Mouse (Mus musculus) cerebellum, postnatal 36 days (tissue): ENCODE measurements around the gene Itih3.
A peak's percentile ranks its signal among the peaks of the same experiment; 100 is the strongest.

Source experiments
- DNase-seq, 2 experiments: peaks; one replicate each; pipeline ENCODE4 v3.0.0; 2021 to 2022; ENCODE audit warnings: mixed read lengths in 2 of 2

Gene Itih3

DNA sequence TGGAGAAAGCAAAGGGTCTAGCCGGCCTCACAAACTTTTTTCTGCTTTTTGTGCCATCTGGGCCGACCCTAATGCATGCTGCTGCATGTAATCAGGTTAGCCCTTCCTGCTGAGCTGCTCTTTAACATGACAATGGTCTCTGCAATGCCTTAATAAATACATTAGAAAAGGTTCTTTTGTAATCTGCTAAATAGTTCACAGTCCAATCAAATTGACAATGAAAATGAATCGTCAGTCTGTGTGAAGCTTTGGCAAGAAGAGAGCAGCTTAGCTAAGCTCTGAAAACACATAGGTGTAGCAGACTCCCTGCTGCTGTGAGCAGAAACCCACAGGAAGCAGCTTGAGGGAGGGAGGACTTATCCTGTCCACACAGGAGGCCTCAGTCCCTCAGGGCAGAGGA is 23.6 kb downstream of the Itih3 start:
- no peak for DNase-seq

GRCm38 (mm10) chr14:30888271-30888732 is 35.3 kb downstream of the Itih3 start:
- DNase-seq: peak; percentile 32 to 35

GRCm38 (mm10) chr14:30886204-30886603 is 37.4 kb downstream of the Itih3 start, which contains the start of gene Itih4:
Gene Itih4, plus strand, starts transcription at chr14:30886476.
- no peak for DNase-seq

DNA sequence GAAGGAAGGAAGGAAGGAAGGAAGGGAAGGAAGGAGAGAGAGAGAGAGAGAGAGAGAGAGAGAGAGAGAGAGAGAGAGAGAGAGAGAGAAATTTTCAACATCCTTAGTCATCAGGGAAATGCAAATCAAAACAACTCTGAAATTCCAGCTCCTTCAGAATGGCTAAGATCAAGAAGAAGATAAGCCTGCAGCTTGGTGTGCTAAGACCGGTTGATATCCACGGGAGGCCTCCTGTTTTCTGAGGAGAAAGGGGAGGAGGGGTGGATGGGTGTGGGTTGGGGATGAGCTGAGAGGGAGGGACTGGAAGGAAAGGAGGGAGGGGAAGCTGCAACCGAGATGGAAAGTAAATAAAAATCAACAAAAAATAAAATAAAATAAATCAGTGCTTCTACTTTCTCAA is 38.3 kb downstream of the Itih3 start:
- DNase-seq: no peak

- DNase-seq: peak; percentile 31 to 42
These were observed 41.8 kb downstream of the Itih3 start for GRCm38 (mm10) chr14:30881718-30882108.

- DNase-seq: peak; percentile 74 to 76
These were observed 42.5 kb downstream of the Itih3 start for GRCm38 (mm10) chr14:30880811-30881717.

DNA sequence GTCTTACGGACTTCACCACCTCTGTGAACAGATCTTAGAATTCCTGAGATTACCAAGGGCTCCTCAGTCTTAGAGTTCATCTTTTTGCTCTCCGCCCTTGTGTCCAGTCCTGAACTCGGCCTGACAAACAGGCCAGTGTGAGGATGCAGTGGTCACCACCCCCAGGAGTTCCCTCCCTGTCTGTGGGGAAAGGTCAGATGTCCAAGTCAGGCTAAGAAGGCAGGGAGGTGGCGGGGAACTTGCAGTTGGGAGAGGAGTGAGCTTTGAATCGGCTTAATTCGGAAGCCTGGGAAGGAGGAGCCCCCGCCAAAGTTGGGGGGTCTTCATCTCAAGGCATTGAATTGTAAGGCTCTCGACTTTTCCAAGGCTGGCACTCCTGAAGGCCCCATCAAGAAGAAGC is 43.3 kb downstream of the Itih3 start:
- no peak for DNase-seq

DNA sequence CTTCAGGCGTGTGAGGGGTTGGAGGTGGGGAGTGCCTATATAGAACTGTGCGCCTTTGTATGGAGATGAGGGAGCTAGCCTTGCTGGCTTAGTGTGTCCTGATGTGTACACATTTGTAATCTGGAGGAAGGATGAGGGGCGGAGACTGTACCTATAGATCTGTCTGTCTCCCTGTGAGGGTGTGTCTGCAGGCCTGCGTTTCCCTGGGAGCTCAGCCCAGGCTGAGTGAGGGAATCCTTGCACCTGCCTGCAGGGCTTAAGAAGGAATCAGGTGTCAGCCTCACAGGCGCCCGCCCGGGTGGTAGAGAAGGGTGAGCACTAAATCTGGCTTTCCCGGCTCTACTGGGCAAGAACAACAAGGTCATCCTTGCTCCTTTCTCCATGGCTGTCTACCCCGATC is 43.8 kb downstream of the Itih3 start:
- DNase-seq: no peak

- no peak for DNase-seq
These were observed 44.5 kb downstream of the Itih3 start, which contains the start of gene Mustn1 for GRCm38 (mm10) chr14:30878958-30879571. Gene Mustn1, plus strand, starts transcription at chr14:30879200.

DNA sequence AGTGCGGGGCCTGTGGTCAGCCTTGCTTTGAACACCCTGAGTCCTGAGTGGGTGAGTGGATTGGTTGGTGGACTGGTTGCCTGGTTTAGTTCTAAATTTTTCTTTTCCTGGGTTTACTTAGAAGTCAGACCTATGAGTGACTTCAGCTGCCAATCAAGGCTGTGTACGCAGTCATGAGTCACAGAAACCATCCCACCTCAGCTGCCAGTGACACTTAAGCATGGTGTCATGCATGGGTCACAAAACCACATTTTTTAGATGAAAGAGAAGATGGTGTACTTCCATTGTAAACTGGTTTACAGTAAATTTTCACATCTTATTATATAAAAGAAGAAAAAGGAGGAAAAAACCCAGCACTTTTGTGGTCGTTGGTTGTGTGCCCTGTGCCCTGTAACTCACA is 45.7 kb downstream of the Itih3 start:
- DNase-seq: no peak

GRCm38 (mm10) chr14:30876451-30876850 is 47.1 kb downstream of the Itih3 start:
- DNase-seq: no peak

DNA sequence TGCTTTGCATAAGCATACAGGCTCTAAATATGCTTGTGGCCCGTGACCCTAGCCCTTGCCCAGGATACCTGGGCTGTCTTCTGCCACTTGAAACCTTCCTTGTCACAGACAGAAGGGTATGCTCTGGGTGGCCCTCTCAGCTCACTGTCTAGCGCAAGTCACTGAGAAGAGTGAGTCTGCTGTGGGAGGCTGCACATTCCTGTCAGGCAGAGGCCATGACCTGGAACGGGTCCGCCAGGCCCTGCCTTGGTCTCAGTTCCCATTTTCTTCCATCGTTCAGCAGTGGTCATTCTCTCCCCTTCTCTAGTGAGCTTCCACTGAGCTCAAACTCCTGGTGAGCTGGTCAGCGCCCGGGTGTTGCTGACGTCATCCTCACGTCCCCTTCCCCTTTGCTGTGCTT is 47.6 kb downstream of the Itih3 start:
- DNase-seq: no peak

DNA sequence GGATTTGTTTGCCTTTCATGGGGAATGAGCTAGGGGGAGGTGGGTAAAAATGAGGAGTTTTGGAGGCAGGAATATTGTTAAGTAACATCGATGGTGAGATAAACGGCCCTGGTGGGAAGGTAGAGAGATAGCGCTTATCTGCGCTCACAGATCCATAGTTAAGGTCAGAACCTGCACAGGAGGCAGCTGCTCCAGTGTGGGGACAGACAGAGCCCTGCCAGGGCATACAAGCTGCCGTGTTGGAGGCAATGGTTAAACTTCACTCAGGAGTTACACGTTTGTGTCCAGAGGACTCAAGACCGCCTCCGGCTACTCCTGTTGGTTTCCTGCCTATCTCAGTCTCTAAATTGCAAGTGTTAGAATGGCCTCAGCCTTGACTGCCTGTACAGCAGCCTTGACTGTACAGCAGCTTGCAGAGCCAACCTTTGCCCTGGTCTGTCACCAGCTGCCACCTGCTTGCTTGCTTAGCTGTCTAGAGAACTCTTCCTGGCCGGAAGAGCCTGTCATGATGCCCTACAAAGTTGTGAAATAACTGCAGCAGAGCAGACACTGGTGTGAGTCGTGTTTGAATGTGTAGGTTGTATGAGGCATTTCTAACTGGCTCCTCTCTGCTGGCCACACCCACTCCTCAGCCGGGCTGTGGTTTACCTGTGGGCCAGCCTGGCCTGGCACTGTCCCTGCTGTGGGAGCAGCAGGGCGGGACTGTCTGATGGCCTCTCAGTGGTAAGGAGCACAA is 48.3 kb downstream of the Itih3 start:
- no peak for DNase-seq

GRCm38 (mm10) chr14:30874095-30874700 is 49.4 kb downstream of the Itih3 start:
- DNase-seq: no peak

GRCm38 (mm10) chr14:30870206-30871147 is 53.1 kb downstream of the Itih3 start:
- no peak for DNase-seq

GRCm38 (mm10) chr14:30869391-30869801 is 54.2 kb downstream of the Itih3 start:
- DNase-seq: no peak

DNA sequence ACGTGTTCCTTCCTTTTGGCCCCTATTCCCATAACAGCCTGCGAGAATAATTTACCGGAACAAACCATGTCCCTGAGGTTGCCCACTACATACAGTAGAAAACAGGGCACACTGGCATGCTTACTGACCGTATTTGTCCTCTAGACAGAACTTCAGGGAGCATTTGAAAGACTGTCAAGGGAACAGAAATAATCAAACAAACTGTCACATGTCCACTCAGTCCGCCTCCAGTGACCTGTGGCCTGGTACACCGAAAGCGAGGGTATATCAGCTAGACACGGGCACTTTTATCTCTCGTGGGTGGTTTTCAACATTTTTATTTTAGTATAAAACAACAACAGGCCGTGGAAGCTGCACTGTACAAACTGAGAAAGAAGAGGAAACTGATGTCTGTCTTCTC is 54.7 kb downstream of the Itih3 start:
- DNase-seq: no peak

GRCm38 (mm10) chr14:30867042-30867441 is 56.5 kb downstream of the Itih3 start:
- DNase-seq: peak; percentile 69 to 72

- no peak for DNase-seq
These were observed 58.2 kb downstream of the Itih3 start for GRCm38 (mm10) chr14:30865311-30865710.

DNA sequence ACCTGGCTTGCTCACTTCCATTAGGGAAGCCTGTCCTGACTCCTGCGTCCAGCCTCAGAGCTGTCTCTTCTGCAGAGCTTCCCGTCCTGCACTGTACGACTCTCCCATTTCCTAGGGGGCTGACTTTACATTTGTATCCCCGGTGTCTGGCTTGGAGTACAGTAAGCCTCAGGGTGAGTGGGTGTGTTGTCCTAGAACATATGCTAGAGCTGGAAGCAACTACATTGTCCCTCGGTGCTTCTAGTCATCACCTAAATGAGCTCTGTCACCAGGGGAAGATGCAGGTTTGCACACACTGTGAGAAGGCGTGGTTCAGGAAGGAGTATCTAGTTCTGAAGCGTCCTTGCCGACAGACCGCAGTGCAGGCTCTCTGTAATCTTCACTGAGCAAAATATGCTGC is 61.2 kb downstream of the Itih3 start:
- DNase-seq: no peak

- peak; percentile 30 to 33 for DNase-seq
These were observed 62.0 kb downstream of the Itih3 start for GRCm38 (mm10) chr14:30861421-30862125.
